Mouse (Mus musculus): Measurements from ENCODE around the gene Eng. TPM values are rescaled to one million over a fixed set of nuclear protein-coding genes. Genes with fewer than 3 reads are reported as not detected.

Eng gene
- polyA plus RNA-seq, 1 experiment, result 11.3 TPM

- H3K4me1 ChIP-seq (ENCODE audit: control insufficient read depth, insufficient read depth, low read length), result peaks cover 1% of the 10 kb centered on the region; the same call in 1 of the 2 replicates
- H3K27ac ChIP-seq (ENCODE audit: control insufficient read depth, insufficient read depth, low read depth, low read length, poor library complexity), result no peak overlapping the region
- TF ChIP-seq POLR2A (IDR thresholded peaks at IDR 0.05; ENCODE audit: borderline replicate concordance, control insufficient read depth, low read depth, low read length), result no peak
- no peak for TF ChIP-seq CTCF (IDR thresholded peaks at IDR 0.05; ENCODE audit: control insufficient read depth, insufficient read depth, low read length)
- H3K4me3 ChIP-seq (replicated peaks; ENCODE audit: control insufficient read depth, low read depth, low read length), result no peak overlapping the region
- WGBS, result 69% methylated on average over 10 of the region's 10 CpGs
Measured at GRCm38 (mm10) chr2:32604631-32605030, 41.8 kb upstream of the Eng start.

DNA sequence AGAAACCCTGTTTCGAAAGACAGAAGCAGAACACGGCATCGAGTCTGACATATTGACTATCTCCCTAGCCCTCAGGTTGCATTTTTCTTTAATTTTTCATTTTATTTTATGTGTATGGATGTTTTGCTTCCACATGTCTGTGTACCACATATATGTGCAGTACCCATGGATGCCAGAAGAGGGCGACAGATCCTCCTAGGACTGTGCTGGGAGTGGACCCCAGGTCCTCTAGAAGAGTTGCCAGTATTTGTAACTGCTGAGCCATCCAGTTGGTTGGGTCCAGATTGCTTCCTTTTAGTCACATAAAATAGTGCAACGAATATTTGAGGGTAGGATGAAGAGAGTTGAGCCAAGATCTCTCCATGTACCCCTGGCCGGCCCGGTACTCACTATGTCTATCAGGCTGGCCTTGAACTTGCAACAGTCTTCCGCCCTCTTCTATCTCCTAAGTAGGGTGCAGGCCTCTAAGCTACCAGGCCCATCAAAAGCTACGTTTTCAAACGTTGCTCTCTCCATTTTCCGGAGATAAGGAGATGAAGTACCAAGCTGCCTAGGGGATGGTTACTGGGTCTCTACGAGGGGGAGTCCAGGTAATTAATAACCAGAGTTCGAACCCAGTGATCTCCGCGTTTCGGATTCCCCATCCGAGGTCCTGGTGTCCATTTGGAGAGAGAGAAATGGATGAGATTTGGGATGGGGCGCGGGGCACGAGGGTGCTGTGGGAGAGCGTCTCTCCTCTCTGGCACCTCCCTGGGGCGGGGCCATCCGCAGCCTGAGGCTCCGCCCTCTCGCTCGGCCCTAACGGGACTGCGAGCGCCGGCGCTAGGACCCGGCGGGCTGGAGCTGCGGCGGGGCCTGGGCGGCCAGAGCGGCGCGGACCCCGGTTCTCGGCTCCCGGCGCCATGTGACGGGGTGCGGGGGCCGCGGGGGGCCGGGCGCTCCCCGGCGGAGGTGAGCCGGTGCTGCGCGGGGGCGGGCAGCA, 39.9 kb upstream of the Eng start:
- no peak for TF ChIP-seq POLR2A (IDR thresholded peaks at IDR 0.05; ENCODE audit: borderline replicate concordance, control insufficient read depth, low read depth, low read length)
- peak; percentile 57 for TF ChIP-seq CTCF (IDR thresholded peaks at IDR 0.05; ENCODE audit: control insufficient read depth, insufficient read depth, low read length)
- Histone ChIP-seq H3K27ac (ENCODE audit: control insufficient read depth, insufficient read depth, low read depth, low read length, poor library complexity) (peak overlapping the region; percentile 75; the same call in 1 of the 2 replicates), H3K4me3 (replicated peaks; ENCODE audit: control insufficient read depth, low read depth, low read length) (peak overlapping the region; percentile 51), H3K4me1 (ENCODE audit: control insufficient read depth, insufficient read depth, low read length) (peaks cover 1% of the 10 kb centered on the region; the same call in 1 of the 2 replicates)
- WGBS, result 14% methylated on average over 55 of the region's 55 CpGs

DNA sequence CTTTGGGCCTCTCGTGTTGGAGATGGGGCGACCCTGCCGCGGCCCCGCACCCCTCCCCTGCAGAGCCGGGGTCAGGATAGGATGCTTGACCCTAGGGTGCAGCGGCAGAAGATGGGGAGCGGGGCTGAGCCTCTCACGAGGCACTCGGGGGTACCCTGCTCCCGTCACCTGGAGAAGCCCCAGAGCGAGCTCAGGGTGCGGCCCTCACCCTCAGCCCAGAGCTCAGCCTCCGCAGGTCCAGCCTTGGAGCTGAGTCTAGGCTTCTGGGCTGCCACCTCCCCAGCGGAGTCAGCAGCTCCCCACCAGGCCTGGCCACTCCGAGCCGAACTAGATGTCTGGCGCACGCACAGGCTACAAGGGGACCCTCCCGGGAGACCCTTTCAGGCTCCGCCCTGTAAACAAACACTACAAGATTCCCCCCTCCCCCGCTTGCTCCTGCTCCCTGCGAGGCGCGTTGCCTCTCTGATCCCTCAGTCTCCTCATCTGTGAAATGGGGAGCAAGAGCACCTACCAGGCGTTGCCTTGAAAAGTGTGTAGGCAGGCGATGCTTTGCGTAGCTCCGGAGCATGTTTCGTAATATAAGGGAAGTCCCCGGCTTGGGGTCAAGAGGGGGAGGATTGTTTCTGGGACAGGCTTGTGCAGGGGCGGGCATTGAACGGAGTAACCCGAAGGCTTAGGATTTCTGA, 39.0 kb upstream of the Eng start:
- WGBS, result under 1% methylated on average over 34 of the region's 34 CpGs
- peak overlapping the region; percentile 51 for H3K4me3 ChIP-seq (replicated peaks; ENCODE audit: control insufficient read depth, low read depth, low read length)
- TF ChIP-seq CTCF (IDR thresholded peaks at IDR 0.05; ENCODE audit: control insufficient read depth, insufficient read depth, low read length) (no peak), POLR2A (IDR thresholded peaks at IDR 0.05; ENCODE audit: borderline replicate concordance, control insufficient read depth, low read depth, low read length) (no peak)
- H3K4me1 ChIP-seq (ENCODE audit: control insufficient read depth, insufficient read depth, low read length), result no peaks in the 10 kb centered on the region; the same call in 1 of the 2 replicates
- peak overlapping the region; percentile 75 for H3K27ac ChIP-seq (ENCODE audit: control insufficient read depth, insufficient read depth, low read depth, low read length, poor library complexity)

DNA sequence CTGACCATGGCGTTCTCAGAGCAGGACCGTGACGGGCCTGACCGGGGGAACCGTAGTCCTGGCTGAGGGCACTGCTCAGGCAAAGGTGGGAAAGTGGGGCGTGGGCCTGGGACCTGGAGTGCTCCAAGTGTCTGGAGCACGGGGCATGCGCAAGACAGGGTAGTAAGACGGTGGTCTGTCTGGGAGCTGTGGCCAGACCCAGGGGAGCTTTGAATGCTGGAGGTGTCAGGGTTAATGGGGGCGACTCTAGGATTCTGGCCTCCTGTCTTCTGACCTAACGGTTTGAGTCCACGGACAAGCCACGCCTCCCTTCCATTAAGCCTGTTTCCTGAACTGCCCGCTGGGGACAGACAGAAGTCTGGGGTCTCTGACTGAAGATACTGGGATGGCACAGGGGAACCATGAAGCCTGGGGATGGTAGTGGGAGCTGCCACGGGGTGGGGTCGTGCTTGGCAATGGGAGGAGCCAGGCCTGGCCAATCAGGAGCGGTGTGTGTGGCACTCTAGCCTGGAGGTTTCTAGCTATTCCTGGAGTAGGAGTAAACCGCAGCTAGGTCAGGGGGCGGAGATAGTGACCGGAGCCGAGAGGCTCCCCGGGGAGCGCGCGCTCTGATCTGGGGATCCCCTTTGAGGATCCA, 38.1 kb upstream of the Eng start:
- Histone ChIP-seq H3K4me3 (replicated peaks; ENCODE audit: control insufficient read depth, low read depth, low read length) (peak overlapping the region; percentile 44), H3K4me1 (ENCODE audit: control insufficient read depth, insufficient read depth, low read length) (no peaks in the 10 kb centered on the region; the same call in 1 of the 2 replicates), H3K27ac (ENCODE audit: control insufficient read depth, insufficient read depth, low read depth, low read length, poor library complexity) (peak overlapping the region; percentile 27; the same call in 1 of the 2 replicates)
- no peak; the same call in 1 of the 2 replicates for TF ChIP-seq POLR2A (IDR thresholded peaks at IDR 0.05; ENCODE audit: borderline replicate concordance, control insufficient read depth, low read depth, low read length)
- TF ChIP-seq CTCF (IDR thresholded peaks at IDR 0.05; ENCODE audit: control insufficient read depth, insufficient read depth, low read length), result no peak
- WGBS, result 1% methylated on average over 25 of the region's 25 CpGs

DNA sequence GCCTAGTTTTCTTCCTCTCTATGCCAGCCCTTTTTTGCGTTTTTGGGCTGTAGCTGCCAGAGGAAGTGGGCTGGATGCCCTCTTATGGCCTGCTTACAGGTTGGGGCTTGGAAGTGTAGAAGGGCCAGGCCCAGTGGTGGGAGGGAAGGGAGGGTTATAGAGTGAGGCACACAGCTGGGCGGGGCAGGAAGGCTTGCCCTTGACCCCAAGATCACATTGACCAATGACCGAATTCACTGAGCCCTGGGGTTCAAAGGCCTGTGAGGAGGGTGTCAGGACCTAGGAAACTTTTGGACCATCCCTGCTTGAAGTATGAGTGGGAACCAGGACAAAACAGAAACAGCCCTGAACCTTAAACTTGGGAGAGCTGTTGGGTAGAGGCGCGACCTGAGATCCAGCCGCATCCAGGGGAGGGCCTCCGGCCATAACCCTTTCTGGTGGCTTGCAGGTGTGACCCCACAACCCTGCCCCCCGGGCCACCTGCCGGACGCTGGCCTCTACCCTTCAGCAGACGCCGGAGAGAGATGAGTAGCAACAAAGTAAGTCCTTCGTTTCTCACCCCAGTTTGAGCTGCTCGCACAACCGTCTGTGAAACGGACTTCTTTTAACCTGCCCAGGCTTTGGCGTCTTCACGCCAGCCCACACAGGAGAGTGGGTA, 37.5 kb upstream of the Eng start:
- 52% methylated on average over 18 of the region's 18 CpGs for WGBS
- Histone ChIP-seq H3K4me1 (ENCODE audit: control insufficient read depth, insufficient read depth, low read length) (no peaks in the 10 kb centered on the region; the same call in 1 of the 2 replicates), H3K27ac (ENCODE audit: control insufficient read depth, insufficient read depth, low read depth, low read length, poor library complexity) (peak overlapping the region; percentile 5; the same call in 1 of the 2 replicates), H3K4me3 (replicated peaks; ENCODE audit: control insufficient read depth, low read depth, low read length) (peak overlapping the region; percentile 7)
- TF ChIP-seq CTCF (IDR thresholded peaks at IDR 0.05; ENCODE audit: control insufficient read depth, insufficient read depth, low read length) (no peak), POLR2A (IDR thresholded peaks at IDR 0.05; ENCODE audit: borderline replicate concordance, control insufficient read depth, low read depth, low read length) (no peak; the same call in 1 of the 2 replicates)

- Histone ChIP-seq H3K4me1 (ENCODE audit: control insufficient read depth, insufficient read depth, low read length) (no peaks in the 10 kb centered on the region; the same call in 1 of the 2 replicates), H3K27ac (ENCODE audit: control insufficient read depth, insufficient read depth, low read depth, low read length, poor library complexity) (no peak overlapping the region), H3K4me3 (replicated peaks; ENCODE audit: control insufficient read depth, low read depth, low read length) (peak overlapping the region; percentile 29)
- 18% methylated on average over 23 of the region's 23 CpGs for WGBS
- TF ChIP-seq POLR2A (IDR thresholded peaks at IDR 0.05; ENCODE audit: borderline replicate concordance, control insufficient read depth, low read depth, low read length) (no peak), CTCF (IDR thresholded peaks at IDR 0.05; ENCODE audit: control insufficient read depth, insufficient read depth, low read length) (no peak)
Measured at GRCm38 (mm10) chr2:32610610-32611229, 35.7 kb upstream of the Eng start.

DNA sequence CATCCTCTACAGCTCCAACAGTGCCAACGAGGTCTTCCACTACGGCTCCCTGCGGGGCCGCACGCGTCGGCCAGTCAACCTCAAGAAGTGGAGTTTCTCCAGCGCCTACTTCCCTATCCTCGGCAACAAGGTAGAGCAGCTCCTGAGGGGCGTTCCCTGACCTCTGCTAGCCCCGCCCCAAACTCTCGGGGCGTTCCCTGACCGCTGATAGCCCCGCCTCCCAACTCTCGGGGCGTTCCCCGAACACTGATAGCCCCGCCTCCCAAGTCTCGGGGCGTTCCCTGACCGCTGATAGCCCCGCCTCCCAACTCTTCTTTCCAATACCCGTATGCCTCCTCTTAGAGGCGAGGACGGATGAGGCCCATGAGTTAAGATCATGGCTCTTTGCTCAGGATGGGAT, 34.1 kb upstream of the Eng start:
- H3K4me3 ChIP-seq (replicated peaks; ENCODE audit: control insufficient read depth, low read depth, low read length), result no peak overlapping the region
- TF ChIP-seq POLR2A (IDR thresholded peaks at IDR 0.05; ENCODE audit: borderline replicate concordance, control insufficient read depth, low read depth, low read length) (no peak), CTCF (IDR thresholded peaks at IDR 0.05; ENCODE audit: control insufficient read depth, insufficient read depth, low read length) (no peak)
- H3K27ac ChIP-seq (ENCODE audit: control insufficient read depth, insufficient read depth, low read depth, low read length, poor library complexity), result no peak overlapping the region
- H3K4me1 ChIP-seq (ENCODE audit: control insufficient read depth, insufficient read depth, low read length), result no peaks in the 10 kb centered on the region; the same call in 1 of the 2 replicates
- WGBS, result 85% methylated on average over 26 of the region's 26 CpGs
